Mouse (Mus musculus) hindbrain, postnatal 0 days (tissue): ENCODE measurements around the gene Htra3. TPM values are rescaled to one million over a fixed set of nuclear protein-coding genes. Genes with fewer than 3 reads are reported as not detected.
A peak's percentile ranks its signal among the peaks of the same experiment; 100 is the strongest.

Experiments
- ATAC-seq: fragments of 200-750 bp; cut with Nextera tagmentation; 2 replicates; pipeline ENCODE4 v1.8.0; 2017; ENCODE audit warnings: mild to moderate bottlenecking, moderate TSS enrichment, moderate library complexity
- DNase-seq: peaks from one replicate; pipeline ENCODE4 v3.0.0-alpha.2; 2015; ENCODE audit warnings: low spot score
- H3K27ac ChIP-seq: fragments of 300-500 bp; sonication (generic); 2 replicates; pipeline ENCODE4 v1.5.1; 2014; ENCODE audit warnings: mild to moderate bottlenecking
- H3K27me3 ChIP-seq: fragments of 300-500 bp; sonication (generic); 2 replicates; pipeline ENCODE4 v1.6.1; 2014; ENCODE audit warnings: low read length, mixed read lengths; ENCODE audit not compliant: insufficient read depth
- H3K36me3 ChIP-seq: fragments of 300-500 bp; sonication (generic); 2 replicates; pipeline ENCODE4 v1.6.1; 2014; ENCODE audit warnings: low read length, mixed read lengths; ENCODE audit not compliant: insufficient read depth
- H3K4me1 ChIP-seq: fragments of 300-500 bp; sonication (generic); 2 replicates; pipeline ENCODE4 v1.6.1; 2014; ENCODE audit warnings: antibody characterized with exemption, low read length, mixed read lengths; ENCODE audit not compliant: insufficient read depth
- H3K4me2 ChIP-seq: fragments of 300-500 bp; sonication (generic); 2 replicates; pipeline ENCODE4 v1.6.1; 2014; ENCODE audit warnings: low read depth, mild to moderate bottlenecking, low read length, moderate library complexity, mixed read lengths
- H3K4me3 ChIP-seq: fragments of 300-500 bp; sonication (generic); 2 replicates; pipeline ENCODE4 v1.5.1; 2014; ENCODE audit warnings: low read length
- H3K9ac ChIP-seq: fragments of 300-500 bp; sonication (generic); replicated peaks from 2 replicates; pipeline ENCODE4 v1.6.1; 2014; ENCODE audit warnings: mild to moderate bottlenecking, low read length, moderate library complexity, mixed read lengths
- H3K9me3 ChIP-seq: fragments of 300-500 bp; sonication (generic); 2 replicates; pipeline ENCODE4 v1.6.1; 2016; ENCODE audit warnings: low read length, mixed read lengths
- CTCF ChIP-seq: IDR thresholded peaks from 2 replicates; pipeline ENCODE4 v1.5.1; 2016; ENCODE audit warnings: antibody characterized with exemption, control low read depth, low read depth
- WGBS: fragments of 180-500 bp; shearing (Covaris S2); extraction: QIAGEN DNeasy Blood & Tissue Kit; methylation state at CpG from one replicate; pipeline ENCODE4 v1.1.7; 2014; 5-methylcytosine and 5-hydroxymethylcytosine counted together
- polyA plus RNA-seq: library from polyadenylated mRNA; unstranded; fragments of >200 nt; fragmentation: Nextera tagmentation; extraction: Ambion mirVana; gene quantifications from 2 replicates; pipeline ENCODE4 v1.2.1, GENCODE M21; 2015
- total RNA-seq: library from RNA; depleted of rRNA; stranded (reverse); fragments of >200 nt; gene quantifications from 2 replicates; pipeline ENCODE4 v1.2.3, GENCODE M21; 2014

Htra3 gene
- total and polyA plus RNA-seq, 2 experiments from 2014 or later: 19.6 to 36.5 TPM

DNA sequence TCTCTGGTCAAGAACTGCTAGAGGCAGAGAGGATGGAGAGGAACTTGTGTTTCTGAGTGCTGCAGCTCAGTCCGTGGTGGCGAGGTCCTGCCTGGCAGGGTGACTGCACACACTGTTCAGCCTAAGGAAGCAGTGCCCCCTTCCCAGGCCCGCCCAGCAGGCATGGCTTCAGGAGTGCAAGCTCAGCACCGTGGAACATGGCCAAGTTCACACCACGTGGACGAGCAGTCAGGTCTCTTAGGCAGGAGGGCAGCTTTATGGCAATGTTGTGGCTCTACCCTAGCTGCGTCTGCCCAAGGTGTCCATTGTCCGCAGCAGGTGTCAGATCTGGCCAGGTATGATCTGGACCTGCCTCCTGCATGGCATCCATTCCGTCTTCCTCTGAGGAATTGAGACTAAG is 68.4 kb downstream of the Htra3 start:
- no peak overlapping the region for H3K27ac ChIP-seq
- TF ChIP-seq CTCF: no peak
- H3K4me2 ChIP-seq: no peak overlapping the region
- WGBS: 67% methylated on average over 9 of the region's 9 CpGs
- no peak overlapping the region for H3K9ac ChIP-seq
- ATAC-seq (no peak), DNase-seq (peak; percentile 19)
- no peak overlapping the region for H3K4me3 ChIP-seq
- H3K4me1 ChIP-seq: peaks cover 10% of the 10 kb centered on the region; the same call in 1 of the 2 replicates
- no peaks in the 10 kb centered on the region for H3K27me3 ChIP-seq
- H3K36me3 ChIP-seq: no peaks in the 10 kb centered on the region
- no peaks in the 10 kb centered on the region for H3K9me3 ChIP-seq

DNA sequence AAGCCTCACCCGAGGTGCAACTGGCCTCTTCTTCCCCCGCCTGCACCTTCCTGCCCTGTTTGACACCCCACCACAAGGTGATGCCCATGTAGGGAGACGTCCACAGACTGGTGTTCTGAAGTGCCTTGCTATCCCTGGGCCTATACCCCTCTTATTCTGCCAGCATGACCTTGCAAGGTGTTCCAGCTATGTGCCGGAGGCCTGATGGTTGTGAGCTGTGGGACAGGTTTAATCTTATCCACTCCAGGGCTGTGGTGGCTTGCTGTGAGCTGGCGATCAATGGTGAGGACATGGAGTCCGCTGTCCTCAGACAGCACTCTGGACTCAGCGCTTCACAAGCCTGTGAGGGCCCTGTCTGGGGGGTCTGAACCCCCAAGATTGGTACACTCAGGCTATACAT is 69.2 kb downstream of the Htra3 start:
- no peak for DNase-seq
- no peak for TF ChIP-seq CTCF
- Histone ChIP-seq H3K4me1 (peaks cover 10% of the 10 kb centered on the region; the same call in 1 of the 2 replicates), H3K27me3 (no peaks in the 10 kb centered on the region), H3K4me3 (no peak overlapping the region), H3K36me3 (no peaks in the 10 kb centered on the region), H3K27ac (no peak overlapping the region), H3K9me3 (no peaks in the 10 kb centered on the region), H3K4me2 (no peak overlapping the region), H3K9ac (no peak overlapping the region)
- 90% methylated on average over 7 of the region's 7 CpGs for WGBS
- no peak for ATAC-seq

DNA sequence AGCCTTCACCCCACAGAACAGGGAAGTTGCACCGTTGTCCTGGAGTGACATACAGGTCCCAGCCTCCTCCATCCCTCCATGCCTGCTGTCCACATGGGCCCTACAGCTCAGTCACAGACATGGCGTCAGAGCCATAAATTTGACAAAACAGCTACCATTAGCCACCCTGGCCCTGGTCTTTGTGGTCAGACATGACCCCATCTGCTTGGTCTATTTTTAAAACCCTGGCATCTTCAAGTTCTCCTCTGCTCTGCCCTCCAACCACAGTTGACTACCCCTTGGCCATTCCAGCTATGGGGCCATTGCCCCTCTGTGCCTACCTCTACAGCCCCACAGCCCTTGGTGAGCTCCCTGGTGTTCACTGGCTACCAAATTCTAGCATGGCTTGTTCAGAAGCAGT is 69.6 kb downstream of the Htra3 start:
- Histone ChIP-seq H3K27ac (no peak overlapping the region), H3K27me3 (no peaks in the 10 kb centered on the region), H3K9ac (no peak overlapping the region), H3K36me3 (no peaks in the 10 kb centered on the region), H3K4me1 (peaks cover 10% of the 10 kb centered on the region; the same call in 1 of the 2 replicates), H3K4me2 (no peak overlapping the region), H3K4me3 (no peak overlapping the region), H3K9me3 (no peaks in the 10 kb centered on the region)
- ATAC-seq: no peak
- WGBS: 57% methylated on average over 2 of the region's 2 CpGs
- TF ChIP-seq CTCF: no peak
- DNase-seq: no peak

DNA sequence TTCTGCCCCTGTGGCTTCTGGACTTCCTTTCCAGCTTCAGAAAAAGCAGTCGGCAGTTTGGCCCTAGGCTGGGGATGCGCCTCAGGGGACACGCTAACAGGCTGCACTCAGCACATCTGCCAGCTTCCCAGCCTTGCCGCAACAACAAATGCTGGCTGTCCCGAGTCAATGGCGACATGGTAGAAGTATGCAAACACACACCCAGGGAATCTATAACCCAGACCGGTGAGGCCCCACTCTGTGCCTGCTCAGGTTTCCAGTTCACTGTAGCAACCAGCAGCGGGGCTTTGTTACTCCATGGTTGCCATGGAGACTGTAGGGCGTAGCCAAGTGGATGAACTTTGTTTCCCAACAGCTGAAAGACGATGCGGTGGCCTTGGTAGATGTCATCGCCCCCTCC is 70.2 kb downstream of the Htra3 start:
- Histone ChIP-seq H3K9me3 (no peaks in the 10 kb centered on the region), H3K27ac (no peak overlapping the region; the same call in 1 of the 2 replicates), H3K4me2 (no peak overlapping the region), H3K4me1 (peaks cover 10% of the 10 kb centered on the region; the same call in 1 of the 2 replicates), H3K9ac (no peak overlapping the region), H3K36me3 (no peaks in the 10 kb centered on the region), H3K27me3 (no peaks in the 10 kb centered on the region), H3K4me3 (no peak overlapping the region)
- no peak for TF ChIP-seq CTCF
- ATAC-seq (peak; percentile 64), DNase-seq (peak; percentile 71)
- WGBS: 6% methylated on average over 12 of the region's 12 CpGs

DNA sequence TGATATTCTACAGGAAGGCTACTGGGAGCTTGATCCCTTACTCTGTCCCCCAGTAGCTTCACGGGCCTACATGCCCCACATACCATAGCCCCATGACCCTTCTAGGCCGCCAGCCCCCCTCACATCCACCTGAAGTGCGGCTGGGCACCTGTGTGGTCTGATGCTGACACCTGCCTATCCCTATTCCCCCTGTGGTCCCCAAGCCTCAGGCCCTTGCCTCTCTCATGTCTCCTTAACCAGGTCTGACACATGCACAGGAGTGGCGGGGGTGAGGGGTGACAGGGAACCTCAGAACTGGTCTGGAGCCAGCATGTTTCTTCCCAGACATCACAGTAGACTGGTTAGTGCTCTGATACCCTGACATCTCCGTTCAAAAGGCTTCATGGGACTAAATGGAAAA is 71.0 kb downstream of the Htra3 start:
- Histone ChIP-seq H3K36me3 (no peaks in the 10 kb centered on the region; the same call in 1 of the 2 replicates), H3K4me1 (peaks cover 10% of the 10 kb centered on the region; the same call in 1 of the 2 replicates), H3K4me3 (no peak overlapping the region), H3K9ac (no peak overlapping the region), H3K27ac (no peak overlapping the region), H3K4me2 (no peak overlapping the region), H3K27me3 (no peaks in the 10 kb centered on the region), H3K9me3 (no peaks in the 10 kb centered on the region)
- TF ChIP-seq CTCF: no peak
- DNase-seq (no peak), ATAC-seq (no peak)
- WGBS: 79% methylated on average over 5 of the region's 5 CpGs

DNA sequence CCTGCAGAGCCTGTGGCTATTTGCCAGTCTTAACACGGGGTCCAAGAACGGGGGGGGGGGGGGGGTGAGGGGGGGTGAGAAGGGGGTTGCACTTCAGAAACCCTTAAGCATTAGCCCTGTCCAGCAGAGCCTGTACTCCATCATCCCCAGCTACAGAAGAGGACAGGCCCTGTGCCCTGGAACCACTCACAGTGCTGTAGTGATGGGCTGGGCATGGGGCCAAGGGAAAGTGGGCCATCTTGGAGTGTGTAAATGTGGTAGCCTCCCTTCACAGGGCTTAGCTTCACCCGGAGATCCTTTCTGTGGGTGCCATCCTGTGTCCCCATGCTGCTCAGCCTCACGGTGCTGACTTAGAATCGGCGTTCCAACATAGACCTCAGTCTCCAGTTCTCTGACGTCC is 71.8 kb downstream of the Htra3 start:
- Histone ChIP-seq H3K4me2 (no peak overlapping the region), H3K36me3 (peaks cover under 1% of the 10 kb centered on the region; the same call in 1 of the 2 replicates), H3K27me3 (no peaks in the 10 kb centered on the region), H3K9ac (no peak overlapping the region), H3K4me1 (peaks cover 10% of the 10 kb centered on the region; the same call in 1 of the 2 replicates), H3K27ac (no peak overlapping the region), H3K4me3 (no peak overlapping the region), H3K9me3 (no peaks in the 10 kb centered on the region)
- DNase-seq (peak; percentile 37), ATAC-seq (no peak)
- WGBS: 60% methylated on average over 6 of the region's 7 CpGs
- no peak for TF ChIP-seq CTCF

DNA sequence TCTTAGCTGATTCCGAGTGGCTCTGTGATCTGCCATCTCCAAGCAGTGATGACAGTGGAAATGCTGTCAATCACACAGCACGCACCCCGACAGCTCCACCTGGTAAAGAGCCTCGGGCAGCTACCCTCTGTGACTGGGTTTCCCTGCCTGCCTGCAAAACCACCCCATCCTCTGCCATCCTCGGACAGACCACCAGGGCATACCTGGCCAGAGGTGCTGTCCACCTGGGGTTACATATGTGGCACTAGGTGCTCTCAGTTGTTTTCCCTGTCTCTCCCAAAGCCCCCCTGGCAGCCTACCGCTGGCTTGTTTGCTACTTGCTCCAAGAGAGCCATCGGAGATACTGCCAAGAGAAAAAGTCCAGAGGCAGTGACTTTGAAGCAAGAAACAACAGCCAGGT is 72.8 kb downstream of the Htra3 start:
- Histone ChIP-seq H3K4me1 (peaks cover 10% of the 10 kb centered on the region; the same call in 1 of the 2 replicates), H3K27me3 (no peaks in the 10 kb centered on the region), H3K9ac (no peak overlapping the region), H3K27ac (no peak overlapping the region), H3K4me2 (no peak overlapping the region), H3K4me3 (no peak overlapping the region), H3K9me3 (no peaks in the 10 kb centered on the region), H3K36me3 (peaks cover 5% of the 10 kb centered on the region; the same call in 1 of the 2 replicates)
- 89% methylated on average over 7 of the region's 7 CpGs for WGBS
- DNase-seq (no peak), ATAC-seq (no peak)
- TF ChIP-seq CTCF: no peak
